Mouse (Mus musculus) heart, embryonic 10.5 days (tissue): ENCODE results near the gene Ucp2. TPM values are rescaled to one million over a fixed set of nuclear protein-coding genes. Genes with fewer than 3 reads are reported as not detected.

Experiments
- DNase-seq: peaks from one replicate; pipeline ENCODE4 v3.0.0-alpha.2; 2017; ENCODE audit warnings: low spot score
- H3K27ac ChIP-seq: fragments of 300-500 bp; sonication (generic); 2 replicates; pipeline ENCODE4 v1.5.1; 2016; ENCODE audit warnings: mild to moderate bottlenecking
- H3K27me3 ChIP-seq: fragments of 300-500 bp; sonication (generic); 2 replicates; pipeline ENCODE4 v1.6.1; 2016; ENCODE audit warnings: mild to moderate bottlenecking; ENCODE audit not compliant: poor library complexity, insufficient read depth, severe bottlenecking
- H3K36me3 ChIP-seq: fragments of 300-500 bp; sonication (generic); 2 replicates; pipeline ENCODE4 v1.6.1; 2016; ENCODE audit warnings: mild to moderate bottlenecking, moderate library complexity
- H3K4me1 ChIP-seq: fragments of 300-500 bp; sonication (generic); 2 replicates; pipeline ENCODE4 v1.6.1; 2016; ENCODE audit warnings: mild to moderate bottlenecking
- H3K4me3 ChIP-seq: fragments of 300-500 bp; sonication (generic); 2 replicates; pipeline ENCODE4 v1.5.1; 2016; ENCODE audit warnings: mild to moderate bottlenecking, moderate library complexity
- H3K9me3 ChIP-seq: fragments of 300-500 bp; sonication (generic); 2 replicates; pipeline ENCODE4 v1.6.1; 2016; ENCODE audit warnings: mild to moderate bottlenecking, moderate library complexity
- WGBS: fragments of 180-500 bp; shearing (Covaris S2); methylation state at CpG from one replicate; pipeline ENCODE4 v1.1.7; 2016; 5-methylcytosine and 5-hydroxymethylcytosine counted together
- polyA plus RNA-seq: library from polyadenylated mRNA; unstranded; fragments of >200 nt; fragmentation: Nextera tagmentation; extraction: Ambion mirVana; gene quantifications from 2 replicates; pipeline ENCODE4 v1.2.1, GENCODE M21; 2016

The Ucp2 gene
- polyA plus RNA-seq, 1 experiment from 2014 or later: 165 TPM

DNA sequence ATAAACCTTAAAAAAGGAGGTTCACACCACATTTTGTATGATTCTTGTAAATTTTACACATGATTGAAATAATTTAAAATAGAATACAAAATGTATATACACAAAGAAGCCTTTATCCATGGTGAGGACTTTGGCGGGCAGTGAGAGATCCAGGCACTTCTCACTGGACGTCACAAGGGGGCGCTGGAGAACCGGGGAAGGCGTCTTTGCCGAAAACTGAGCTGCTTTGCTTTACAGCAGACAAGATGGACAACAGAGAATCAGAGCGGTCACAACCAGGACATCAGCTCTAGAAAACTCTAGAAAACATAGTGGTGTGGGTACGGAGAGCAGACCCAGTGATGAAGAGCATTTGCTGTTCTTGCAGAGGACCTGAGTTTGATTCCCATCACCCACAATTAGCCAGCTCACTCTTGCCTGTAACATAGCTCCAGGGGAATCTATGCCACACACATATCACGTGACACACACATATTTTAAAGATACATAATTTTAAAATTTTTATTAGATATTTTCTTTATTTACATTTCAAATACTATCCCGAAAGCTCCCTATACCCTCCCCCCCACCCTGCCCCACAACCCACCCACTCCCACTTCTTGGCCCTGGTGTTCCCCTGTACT, 27.6 kb downstream of the Ucp2 start:
- WGBS: 24% methylated on average over 10 of the region's 10 CpGs
- Histone ChIP-seq H3K9me3 (no peaks in the 10 kb centered on the region), H3K4me3 (no peak overlapping the region), H3K27me3 (no peaks in the 10 kb centered on the region), H3K36me3 (no peaks in the 10 kb centered on the region), H3K4me1 (no peaks in the 10 kb centered on the region), H3K27ac (no peak overlapping the region)
- DNase-seq: peak; percentile 91

- DNase-seq: no peak
- Histone ChIP-seq H3K36me3 (no peaks in the 10 kb centered on the region), H3K4me1 (no peaks in the 10 kb centered on the region), H3K9me3 (no peaks in the 10 kb centered on the region), H3K4me3 (no peak overlapping the region), H3K27ac (no peak overlapping the region), H3K27me3 (no peaks in the 10 kb centered on the region)
- WGBS: 59% methylated on average over 3 of the region's 3 CpGs
Observed at GRCm38 (mm10) chr7:100522222-100522621, 29.1 kb downstream of the Ucp2 start.

DNA sequence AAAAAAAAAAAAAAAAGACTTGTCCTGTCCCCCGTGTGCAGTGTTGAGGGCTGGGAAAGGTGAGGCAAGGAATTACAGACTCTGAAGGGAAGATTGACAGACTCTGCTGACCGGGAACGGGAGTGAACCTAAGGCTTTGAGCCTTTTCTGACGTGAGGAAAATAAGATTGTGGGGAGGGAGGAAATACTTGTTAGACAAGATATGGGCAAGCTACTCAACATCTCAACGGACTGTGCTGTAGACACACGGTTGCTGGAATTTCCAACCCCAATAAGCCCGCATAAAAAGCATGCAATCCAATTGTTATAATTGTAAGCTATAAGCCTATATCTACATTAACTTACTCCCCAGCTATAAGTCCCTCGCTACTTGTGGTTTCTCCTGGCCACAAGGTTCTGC, 31.5 kb downstream of the Ucp2 start:
- no peaks in the 10 kb centered on the region for H3K9me3 ChIP-seq
- H3K4me1 ChIP-seq: no peaks in the 10 kb centered on the region
- DNase-seq: no peak
- WGBS: 57% methylated on average over 8 of the region's 8 CpGs
- no peaks in the 10 kb centered on the region for H3K27me3 ChIP-seq
- no peak overlapping the region for H3K27ac ChIP-seq
- H3K36me3 ChIP-seq: no peaks in the 10 kb centered on the region
- no peak overlapping the region for H3K4me3 ChIP-seq

DNA sequence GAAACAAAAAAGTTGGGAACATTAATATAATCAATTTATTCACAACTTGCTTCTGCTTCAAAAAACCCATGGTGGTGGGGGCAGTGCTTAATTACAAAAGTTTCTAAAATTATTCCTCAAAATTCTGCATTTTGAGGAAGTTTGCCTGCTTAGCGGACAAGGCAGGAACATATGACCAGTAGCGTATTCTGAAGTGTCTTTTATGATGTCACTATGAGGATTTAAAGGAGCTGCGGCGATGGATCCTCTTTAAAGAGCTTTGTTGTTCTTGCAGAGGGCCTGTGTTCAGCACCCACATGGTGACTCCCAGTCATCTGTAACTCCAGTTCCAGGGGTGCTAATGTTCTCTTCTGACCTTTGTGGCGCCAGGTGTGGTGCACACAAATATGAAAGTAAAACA, 37.6 kb downstream of the Ucp2 start:
- 91% methylated on average over 5 of the region's 5 CpGs for WGBS
- Histone ChIP-seq H3K4me3 (no peak overlapping the region), H3K9me3 (no peaks in the 10 kb centered on the region), H3K27ac (no peak overlapping the region), H3K27me3 (no peaks in the 10 kb centered on the region), H3K4me1 (no peaks in the 10 kb centered on the region), H3K36me3 (no peaks in the 10 kb centered on the region)
- no peak for DNase-seq

- Histone ChIP-seq H3K4me1 (peaks cover 5% of the 10 kb centered on the region; the same call in 1 of the 2 replicates), H3K27me3 (no peaks in the 10 kb centered on the region), H3K9me3 (no peaks in the 10 kb centered on the region), H3K36me3 (no peaks in the 10 kb centered on the region), H3K27ac (no peak overlapping the region), H3K4me3 (no peak overlapping the region)
- DNase-seq: no peak
- 55% methylated on average over 2 of the region's 2 CpGs for WGBS
Observed at GRCm38 (mm10) chr7:100533503-100533902, 40.4 kb downstream of the Ucp2 start.

GRCm38 (mm10) chr7:100534216-100534615, 41.1 kb downstream of the Ucp2 start:
- no peaks in the 10 kb centered on the region for H3K9me3 ChIP-seq
- no peak overlapping the region for H3K27ac ChIP-seq
- 75% methylated on average over 3 of the region's 3 CpGs for WGBS
- no peaks in the 10 kb centered on the region for H3K27me3 ChIP-seq
- peaks cover 5% of the 10 kb centered on the region; the same call in 1 of the 2 replicates for H3K4me1 ChIP-seq
- DNase-seq: no peak
- H3K36me3 ChIP-seq: peaks cover 6% of the 10 kb centered on the region
- no peak overlapping the region for H3K4me3 ChIP-seq

GRCm38 (mm10) chr7:100535831-100536230, 42.7 kb downstream of the Ucp2 start:
- no peak for DNase-seq
- WGBS: 78% methylated on average over 2 of the region's 2 CpGs
- no peak overlapping the region for H3K27ac ChIP-seq
- H3K27me3 ChIP-seq: no peaks in the 10 kb centered on the region
- peaks cover 21% of the 10 kb centered on the region for H3K36me3 ChIP-seq
- no peak overlapping the region; the same call in 1 of the 2 replicates for H3K4me3 ChIP-seq
- H3K4me1 ChIP-seq: peaks cover 5% of the 10 kb centered on the region; the same call in 1 of the 2 replicates
- no peaks in the 10 kb centered on the region for H3K9me3 ChIP-seq

DNA sequence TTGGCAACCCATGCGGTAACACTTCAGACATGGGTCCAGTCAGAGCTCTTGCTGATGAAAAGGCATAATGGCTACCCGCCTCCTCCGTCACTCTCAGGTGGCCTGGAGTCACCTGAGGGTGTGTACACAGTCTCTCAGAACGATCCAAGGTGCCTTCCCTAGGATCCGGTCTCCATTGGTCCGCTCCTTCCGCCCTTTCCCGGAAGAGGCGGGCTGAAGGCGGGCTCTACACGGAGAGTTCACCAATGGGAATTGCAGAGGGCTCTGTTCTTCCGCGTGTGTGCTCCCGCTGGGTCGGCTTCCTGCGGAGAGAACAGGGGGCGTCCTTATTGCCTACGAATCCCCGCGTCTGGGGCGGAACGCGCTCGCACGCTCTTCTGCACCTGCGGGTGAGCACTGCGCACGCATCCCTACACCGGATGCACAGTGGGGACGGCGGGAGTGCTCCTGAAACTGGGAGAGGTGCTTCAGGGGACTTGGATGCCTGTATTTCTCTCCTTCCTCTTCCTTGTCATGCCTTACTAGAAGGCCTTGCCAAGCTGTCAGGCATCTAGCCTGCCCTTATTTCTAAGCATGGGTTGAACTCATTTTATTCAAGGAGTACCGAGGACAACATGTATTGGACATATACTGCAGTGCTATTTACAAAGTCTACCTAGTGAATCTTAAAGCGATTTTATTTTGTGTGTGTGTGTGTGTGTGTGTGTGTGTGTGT, 43.8 kb downstream of the Ucp2 start, which contains the start of gene Coa4:
Coa4 (plus strand) TSS at position 268 of the 715 bp plus-strand sequence.
- Histone ChIP-seq H3K27me3 (no peaks in the 10 kb centered on the region), H3K4me3 (peak within 1 kb of the TSS; percentile 72), H3K36me3 (peaks cover 21% of the 10 kb centered on the region), H3K27ac (peak within 1 kb of the TSS; percentile 89), H3K4me1 (peaks cover 5% of the 10 kb centered on the region; the same call in 1 of the 2 replicates), H3K9me3 (no peaks in the 10 kb centered on the region)
- under 1% methylated on average over 33 of the region's 33 CpGs for WGBS
- peak; percentile 99 for DNase-seq

GRCm38 (mm10) chr7:100537519-100537902, 44.4 kb downstream of the Ucp2 start:
- H3K27ac ChIP-seq: peak overlapping the region; percentile 89
- 38% methylated on average over 7 of the region's 7 CpGs for WGBS
- H3K4me1 ChIP-seq: peaks cover 5% of the 10 kb centered on the region; the same call in 1 of the 2 replicates
- no peak for DNase-seq
- no peaks in the 10 kb centered on the region for H3K27me3 ChIP-seq
- H3K36me3 ChIP-seq: peaks cover 21% of the 10 kb centered on the region
- peak overlapping the region; percentile 72 for H3K4me3 ChIP-seq
- H3K9me3 ChIP-seq: no peaks in the 10 kb centered on the region

- WGBS: 90% methylated on average over 9 of the region's 9 CpGs
- no peak for DNase-seq
- H3K4me1 ChIP-seq: peaks cover 5% of the 10 kb centered on the region; the same call in 1 of the 2 replicates
Observed at GRCm38 (mm10) chr7:100539516-100539915, 46.4 kb downstream of the Ucp2 start.

DNA sequence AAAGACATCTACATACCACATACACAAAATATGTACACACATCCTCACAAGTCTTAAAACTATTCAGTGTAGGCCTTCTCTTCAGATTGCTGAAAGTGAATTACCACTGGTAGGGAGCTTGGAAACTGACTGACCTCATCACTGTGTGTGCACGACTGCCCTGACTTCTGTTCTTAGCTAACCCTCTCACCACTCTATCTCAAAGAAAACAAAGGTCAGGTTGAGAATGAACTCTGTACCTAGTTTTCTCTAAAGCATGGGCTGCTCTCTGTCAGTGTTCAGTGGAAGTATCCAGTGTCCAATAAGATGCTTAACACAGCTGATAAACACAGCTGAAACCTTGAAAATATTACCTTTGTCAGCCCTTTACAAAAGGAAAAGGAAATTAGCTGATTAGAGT, 51.3 kb downstream of the Ucp2 start:
- Histone ChIP-seq H3K27ac (no peak overlapping the region), H3K9me3 (no peaks in the 10 kb centered on the region), H3K4me1 (peaks cover 10% of the 10 kb centered on the region), H3K36me3 (peaks cover 16% of the 10 kb centered on the region), H3K4me3 (no peak overlapping the region), H3K27me3 (no peaks in the 10 kb centered on the region)
- 41% methylated on average over 1 of the region's 1 CpGs for WGBS
- no peak for DNase-seq

More at GRCm38 (mm10) chr7:100539516-100539915, 46.4 kb downstream of the Ucp2 start:
- Histone ChIP-seq H3K27ac (no peak overlapping the region), H3K27me3 (no peaks in the 10 kb centered on the region), H3K9me3 (no peaks in the 10 kb centered on the region), H3K36me3 (peaks cover 21% of the 10 kb centered on the region), H3K4me3 (no peak overlapping the region)

GRCm38 (mm10) chr7:100547631-100548030, 54.5 kb downstream of the Ucp2 start:
- Histone ChIP-seq H3K27ac (peak overlapping the region; percentile 53), H3K36me3 (peaks cover 16% of the 10 kb centered on the region; the same call in 1 of the 2 replicates), H3K9me3 (no peaks in the 10 kb centered on the region), H3K4me3 (no peak overlapping the region), H3K27me3 (no peaks in the 10 kb centered on the region), H3K4me1 (peaks cover 20% of the 10 kb centered on the region)
- no peak for DNase-seq
- 13% methylated on average over 4 of the region's 4 CpGs for WGBS

- H3K4me3 ChIP-seq: no peak overlapping the region
- peaks cover 27% of the 10 kb centered on the region for H3K4me1 ChIP-seq
- H3K27ac ChIP-seq: no peak overlapping the region
- DNase-seq: no peak
- H3K27me3 ChIP-seq: no peaks in the 10 kb centered on the region
- 63% methylated on average over 3 of the region's 3 CpGs for WGBS
- H3K9me3 ChIP-seq: no peaks in the 10 kb centered on the region
- peaks cover 16% of the 10 kb centered on the region; the same call in 1 of the 2 replicates for H3K36me3 ChIP-seq
Observed at GRCm38 (mm10) chr7:100549796-100550195, 56.7 kb downstream of the Ucp2 start.
